Comparison of ENCODE assay signal across 16 mouse cellular contexts in the genomic region with DNA sequence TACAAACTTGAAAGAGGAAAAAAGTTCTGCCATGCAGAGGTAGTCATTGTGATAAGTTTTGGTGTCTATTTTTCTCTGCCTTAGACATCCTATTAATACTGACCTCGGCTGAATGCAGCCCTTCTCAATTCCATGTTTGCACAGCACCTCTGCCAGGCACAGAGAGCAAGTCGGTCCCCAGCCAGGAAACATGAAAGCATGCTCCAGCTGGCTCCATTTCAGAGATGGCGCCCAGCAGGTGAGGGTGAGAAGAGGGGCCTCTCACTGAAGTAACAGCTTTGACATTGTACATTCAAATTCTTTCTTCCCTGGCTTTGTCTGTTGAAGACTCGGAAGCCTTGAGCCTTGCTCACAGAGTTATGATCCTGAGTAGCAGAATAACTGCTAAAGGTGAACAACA.
DNase-seq lines count a peak whose midpoint lies in the region; ATAC-seq and TF ChIP-seq lines count a peak whose summit lies in the region.
"Had no signal": no experiment of that assay in that cellular context is flagged by ENCODE, and none has a peak within 500 bp of the region (broad histone marks: within the 10 kb centered on the region; RNA-seq: fewer than 3 reads in every experiment).

No protein-coding gene starts in this region.

- no peaks in the 10 kb centered on the region for H3K36me3 ChIP-seq in liver, adult 2 months (ENCODE audit: control insufficient read depth, insufficient read depth, low read length)
- no peaks in the 10 kb centered on the region for H3K36me3 ChIP-seq in liver, embryonic 12.5 days
- H3K36me3 ChIP-seq: intestine, embryonic 15.5 days had no signal

- no peak for ATAC-seq in liver, embryonic 12.5 days
- ATAC-seq: forebrain, embryonic 13.5 days; intestine, embryonic 15.5 days had no signal

- no peaks in the 10 kb centered on the region for H3K9me3 ChIP-seq in liver, embryonic 12.5 days (replicated peaks)
- H3K9me3 ChIP-seq: embryonic facial prominence, embryonic 13.5 days; forebrain, embryonic 13.5 days; intestine, embryonic 15.5 days had no signal

- no peak overlapping the region for H3K4me3 ChIP-seq in liver, adult 2 months (ENCODE audit: insufficient read depth, low read depth, low read length)
- no peak overlapping the region for H3K4me3 ChIP-seq in liver, embryonic 12.5 days
- H3K4me3 ChIP-seq: embryonic facial prominence, embryonic 13.5 days; forebrain, embryonic 13.5 days; intestine, embryonic 15.5 days; myocyte had no signal

- TF ChIP-seq POLR2A in liver, adult 2 months (IDR thresholded peaks at IDR 0.05; ENCODE audit: extremely low read depth, insufficient read depth, low read length), result no peak

- H3K4me2 ChIP-seq in liver, embryonic 12.5 days, result no peak overlapping the region
- H3K4me2 ChIP-seq: embryonic facial prominence, embryonic 13.5 days; forebrain, embryonic 13.5 days; heart, embryonic 11.5 days; intestine, embryonic 15.5 days; lung, embryonic 14.5 days; midbrain, embryonic 11.5 days had no signal

- intact Hi-C loops in gastrocnemius, postnatal 14 days (cut with DNase I; ENCODE audit: low total_unique reads), result loop anchor here (10.0 kb wide), 1 partner anchor 49 kb away; no protein-coding TSS in a partner anchor

- peaks cover 5% of the 10 kb centered on the region for H3K4me1 ChIP-seq in liver, adult 2 months (ENCODE audit: control insufficient read depth, insufficient read depth, low read length)
- 0 out of 2 replicates have a peak, but pooled peaks cover 3% of the 10 kb centered on the region for H3K4me1 ChIP-seq in liver, embryonic 12.5 days

- H3K27me3 ChIP-seq in liver, adult 2 months (ENCODE audit: control insufficient read depth, insufficient read depth, low read length), result no peaks in the 10 kb centered on the region
- no peaks in the 10 kb centered on the region for H3K27me3 ChIP-seq in liver, embryonic 12.5 days (replicated peaks)
- H3K27me3 ChIP-seq: embryonic facial prominence, embryonic 13.5 days; forebrain, embryonic 13.5 days; intestine, embryonic 15.5 days had no signal

- no peaks in the 10 kb centered on the region; the same call in 1 of the 2 replicates for H3K79me2 ChIP-seq in liver, adult 2 months (ENCODE audit: control insufficient read depth, insufficient read depth, low read length)

- 31% methylated on average over 4 of the region's 4 CpGs for WGBS in liver, adult 2 months
- 53% methylated on average over 4 of the region's 4 CpGs for WGBS in liver, embryonic 12.5 days (ENCODE audit: insufficient replicate concordance)

- peak; percentile 34 for DNase-seq in gastrocnemius, postnatal 14 days
- no peak for DNase-seq in gastrocnemius, adult 8-10 months (ENCODE audit: low spot score in 2 of 2)
- peak; percentile 72 for DNase-seq in liver, adult 2 months (ENCODE audit: extremely low read depth, low read depth, low spot score)
- DNase-seq in cerebellum, adult 9-10 months, result peak; percentile 64
- DNase-seq in lung, postnatal 4 days, result peak; percentile 33 to 58
- DNase-seq in c-Kit-positive CD71-positive TER-119-positive erythroid progenitor cells, embryonic 14.5 days (ENCODE audit: low spot score), result no peak
- DNase-seq: adrenal gland, postnatal 25 days had no signal

- H3K27ac ChIP-seq in liver, adult 2 months (replicated peaks; ENCODE audit: insufficient read depth, low read depth, low read length), result no peak overlapping the region
- H3K27ac ChIP-seq in liver, embryonic 12.5 days, result no peak overlapping the region
- H3K27ac ChIP-seq: embryonic facial prominence, embryonic 13.5 days; intestine, embryonic 15.5 days; kidney, postnatal 0 days had no signal

- no peak for TF ChIP-seq CTCF in liver, adult 2 months (IDR thresholded peaks at IDR 0.05; ENCODE audit: low read depth, low read length)

- no peak overlapping the region for H3K9ac ChIP-seq in liver, adult 2 months (ENCODE audit: low read depth, low read length)
- no peak overlapping the region for H3K9ac ChIP-seq in liver, embryonic 12.5 days
- H3K9ac ChIP-seq: embryonic facial prominence, embryonic 13.5 days; forebrain, embryonic 13.5 days; intestine, embryonic 15.5 days; lung, embryonic 14.5 days had no signal

Comparison
In these comparisons a context has a peak if more than half of its experiments do, and no peak if none do; other contexts are left out.
1. DNase-seq: peak in gastrocnemius, postnatal 14 days (single experiment), liver, adult 2 months (single experiment), cerebellum, adult 9-10 months (single experiment) and lung, postnatal 4 days (2 of 2); none in gastrocnemius, adult 8-10 months (0 of 2) and c-Kit-positive CD71-positive TER-119-positive erythroid progenitor cells, embryonic 14.5 days (single experiment).